Mouse (Mus musculus): ENCODE results near the gene Rnf26.
A peak's percentile ranks its signal among the peaks of the same experiment; 100 is the strongest.

Gene Rnf26

GRCm38 (mm10) chr9:44075996-44076763 is 37.1 kb downstream of the Rnf26 start:
- no peak for DNase-seq (ENCODE audit: inconsistent ontology term)

- no peak for DNase-seq (ENCODE audit: inconsistent ontology term)
These were observed 37.9 kb downstream of the Rnf26 start for GRCm38 (mm10) chr9:44075276-44075995.

GRCm38 (mm10) chr9:44074395-44075275 is 38.7 kb downstream of the Rnf26 start:
- DNase-seq (ENCODE audit: inconsistent ontology term), result no peak

GRCm38 (mm10) chr9:44073115-44073514 is 40.2 kb downstream of the Rnf26 start:
- peak; percentile 53 for DNase-seq (ENCODE audit: inconsistent ontology term)

GRCm38 (mm10) chr9:44072599-44072915 is 40.8 kb downstream of the Rnf26 start:
- DNase-seq (ENCODE audit: inconsistent ontology term), result peak; percentile 94

GRCm38 (mm10) chr9:44071914-44072598 is 41.3 kb downstream of the Rnf26 start:
- DNase-seq (ENCODE audit: inconsistent ontology term), result peak; percentile 94

GRCm38 (mm10) chr9:44070844-44071231 is 42.5 kb downstream of the Rnf26 start:
- no peak for DNase-seq (ENCODE audit: inconsistent ontology term)

GRCm38 (mm10) chr9:44070113-44070843 is 43.0 kb downstream of the Rnf26 start:
- no peak for DNase-seq (ENCODE audit: inconsistent ontology term)

GRCm38 (mm10) chr9:44069252-44069651 is 44.1 kb downstream of the Rnf26 start:
- DNase-seq (ENCODE audit: inconsistent ontology term), result no peak

GRCm38 (mm10) chr9:44067960-44068330 is 45.4 kb downstream of the Rnf26 start:
- DNase-seq (ENCODE audit: inconsistent ontology term), result peak; percentile 64

- peak; percentile 61 for DNase-seq (ENCODE audit: inconsistent ontology term)
These were observed 45.9 kb downstream of the Rnf26 start for GRCm38 (mm10) chr9:44067241-44067959.

GRCm38 (mm10) chr9:44066785-44067225 is 46.5 kb downstream of the Rnf26 start, which contains the start of gene Usp2:
Gene Usp2 (plus strand): TSS chr9:44067021.
- DNase-seq (ENCODE audit: inconsistent ontology term), result peak; percentile 100

GRCm38 (mm10) chr9:44065177-44065576 is 48.1 kb downstream of the Rnf26 start:
- no peak for DNase-seq (ENCODE audit: inconsistent ontology term)

- no peak for DNase-seq (ENCODE audit: inconsistent ontology term)
These were observed 54.7 kb downstream of the Rnf26 start for GRCm38 (mm10) chr9:44058606-44059005.

GRCm38 (mm10) chr9:44053936-44054335 is 59.4 kb downstream of the Rnf26 start:
- DNase-seq (ENCODE audit: inconsistent ontology term), result no peak

- DNase-seq (ENCODE audit: inconsistent ontology term), result no peak
These were observed 60.5 kb downstream of the Rnf26 start for GRCm38 (mm10) chr9:44052855-44053254.

GRCm38 (mm10) chr9:44049381-44050165 is 63.7 kb downstream of the Rnf26 start:
- no peak for DNase-seq (ENCODE audit: inconsistent ontology term)

- DNase-seq (ENCODE audit: inconsistent ontology term), result no peak
These were observed 64.6 kb downstream of the Rnf26 start for GRCm38 (mm10) chr9:44048541-44049380.
